Mouse (Mus musculus) testis, adult 2 months (tissue): ENCODE results near the gene Wif1.

ENCODE experiments used
- CTCF ChIP-seq: fragments of 200-500 bp; IDR thresholded peaks from 2 replicates; pipeline ENCODE4 v1.5.1; 2012; ENCODE audit warnings: low read depth, mild to moderate bottlenecking, inconsistent platforms, low read length, moderate library complexity; ENCODE audit not compliant: control insufficient read depth, insufficient read depth, insufficient replicate concordance
- POLR2A ChIP-seq: fragments of 200-500 bp; IDR thresholded peaks from 2 replicates; pipeline ENCODE4 v1.6.1; 2012; ENCODE audit warnings: low read depth, mild to moderate bottlenecking, inconsistent platforms, low read length, moderate library complexity; ENCODE audit not compliant: control insufficient read depth

GRCm38 (mm10) chr10:121098263-121098662, 64.5 kb downstream of the Wif1 start:
- TF ChIP-seq CTCF, result no peak
- TF ChIP-seq POLR2A, result no peak
